Mouse (Mus musculus): ENCODE measurements around the gene Prr5l. TPM values are rescaled to one million over a fixed set of nuclear protein-coding genes. Genes with fewer than 3 reads are reported as not detected.

Prr5l gene
- polyA plus RNA-seq, 1 experiment from 2014 or later, result 5.6 TPM

- Histone ChIP-seq H3K4me2 (no peak overlapping the region), H3K36me3 (no peaks in the 10 kb centered on the region), H3K9me3 (no peaks in the 10 kb centered on the region), H3K4me1 (replicated peaks) (no peaks in the 10 kb centered on the region; the same call in 1 of the 2 replicates), H3K27me3 (no peaks in the 10 kb centered on the region), H3K27ac (replicated peaks) (no peak overlapping the region), H3K4me3 (no peak overlapping the region), H3K9ac (no peak overlapping the region)
- ATAC-seq (ENCODE audit: low read depth), result no peak
- WGBS, result 71% methylated on average over 5 of the region's 5 CpGs
These were observed 54.7 kb downstream of the Prr5l start for GRCm38 (mm10) chr2:101828057-101828643.

- ATAC-seq (ENCODE audit: low read depth), result no peak
- Histone ChIP-seq H3K9me3 (no peaks in the 10 kb centered on the region), H3K27me3 (no peaks in the 10 kb centered on the region), H3K9ac (no peak overlapping the region), H3K4me3 (no peak overlapping the region), H3K36me3 (no peaks in the 10 kb centered on the region), H3K27ac (replicated peaks) (no peak overlapping the region), H3K4me2 (no peak overlapping the region), H3K4me1 (replicated peaks) (no peaks in the 10 kb centered on the region; the same call in 1 of the 2 replicates)
- 46% methylated on average over 5 of the region's 5 CpGs for WGBS
These were observed 55.2 kb downstream of the Prr5l start for GRCm38 (mm10) chr2:101827626-101828025.

- WGBS, result 87% methylated on average over 3 of the region's 3 CpGs
- H3K9ac ChIP-seq, result no peak overlapping the region
- H3K27ac ChIP-seq (replicated peaks), result no peak overlapping the region
- H3K36me3 ChIP-seq, result no peaks in the 10 kb centered on the region
- H3K9me3 ChIP-seq, result no peaks in the 10 kb centered on the region
- no peak for ATAC-seq (ENCODE audit: low read depth)
- H3K4me3 ChIP-seq, result no peak overlapping the region
- no peaks in the 10 kb centered on the region for H3K27me3 ChIP-seq
- no peaks in the 10 kb centered on the region; the same call in 1 of the 2 replicates for H3K4me1 ChIP-seq (replicated peaks)
- no peak overlapping the region for H3K4me2 ChIP-seq
These were observed 55.8 kb downstream of the Prr5l start for GRCm38 (mm10) chr2:101826950-101827600.

- Histone ChIP-seq H3K9me3 (no peaks in the 10 kb centered on the region), H3K27ac (replicated peaks) (no peak overlapping the region), H3K27me3 (no peaks in the 10 kb centered on the region), H3K4me2 (no peak overlapping the region), H3K4me1 (replicated peaks) (no peaks in the 10 kb centered on the region; the same call in 1 of the 2 replicates), H3K36me3 (no peaks in the 10 kb centered on the region), H3K9ac (no peak overlapping the region), H3K4me3 (no peak overlapping the region)
- WGBS, result 90% methylated on average over 2 of the region's 2 CpGs
- no peak for ATAC-seq (ENCODE audit: low read depth)
These were observed 56.6 kb downstream of the Prr5l start for GRCm38 (mm10) chr2:101826186-101826707.

GRCm38 (mm10) chr2:101825226-101826120 lies 57.4 kb downstream of the Prr5l start:
- no peak for ATAC-seq (ENCODE audit: low read depth)
- WGBS, result 80% methylated on average over 9 of the region's 9 CpGs
- Histone ChIP-seq H3K9me3 (no peaks in the 10 kb centered on the region), H3K4me1 (replicated peaks) (no peaks in the 10 kb centered on the region; the same call in 1 of the 2 replicates), H3K27me3 (no peaks in the 10 kb centered on the region), H3K36me3 (no peaks in the 10 kb centered on the region), H3K4me2 (no peak overlapping the region), H3K27ac (replicated peaks) (no peak overlapping the region), H3K4me3 (no peak overlapping the region), H3K9ac (no peak overlapping the region)

- no peak overlapping the region for H3K27ac ChIP-seq (replicated peaks)
- no peak overlapping the region for H3K9ac ChIP-seq
- H3K4me2 ChIP-seq, result no peak overlapping the region
- no peaks in the 10 kb centered on the region for H3K27me3 ChIP-seq
- 54% methylated on average over 3 of the region's 4 CpGs for WGBS
- no peaks in the 10 kb centered on the region for H3K36me3 ChIP-seq
- H3K4me3 ChIP-seq, result no peak overlapping the region
- ATAC-seq (ENCODE audit: low read depth), result no peak
- H3K9me3 ChIP-seq, result no peaks in the 10 kb centered on the region
- no peaks in the 10 kb centered on the region for H3K4me1 ChIP-seq (replicated peaks)
These were observed 59.0 kb downstream of the Prr5l start for GRCm38 (mm10) chr2:101823821-101824220.

GRCm38 (mm10) chr2:101822785-101823184 lies 60.0 kb downstream of the Prr5l start:
- no peak for ATAC-seq (ENCODE audit: low read depth)
- no peaks in the 10 kb centered on the region for H3K9me3 ChIP-seq
- 75% methylated on average over 13 of the region's 13 CpGs for WGBS

GRCm38 (mm10) chr2:101820816-101821215 lies 62.0 kb downstream of the Prr5l start:
- H3K27me3 ChIP-seq, result no peaks in the 10 kb centered on the region
- no peak for ATAC-seq (ENCODE audit: low read depth)
- H3K9ac ChIP-seq, result no peak overlapping the region
- no peak overlapping the region for H3K4me2 ChIP-seq
- no peaks in the 10 kb centered on the region for H3K4me1 ChIP-seq (replicated peaks)
- H3K36me3 ChIP-seq, result no peaks in the 10 kb centered on the region
- H3K27ac ChIP-seq (replicated peaks), result no peak overlapping the region
- H3K9me3 ChIP-seq, result no peaks in the 10 kb centered on the region
- H3K4me3 ChIP-seq, result no peak overlapping the region
- 58% methylated on average over 1 of the region's 1 CpGs for WGBS

More at GRCm38 (mm10) chr2:101822785-101823184, 60.0 kb downstream of the Prr5l start:
- H3K4me1 ChIP-seq (replicated peaks), result no peaks in the 10 kb centered on the region
- no peak overlapping the region for H3K4me2 ChIP-seq
- H3K4me3 ChIP-seq, result no peak overlapping the region
- no peak overlapping the region for H3K9ac ChIP-seq
- no peaks in the 10 kb centered on the region for H3K36me3 ChIP-seq
- no peak overlapping the region for H3K27ac ChIP-seq (replicated peaks)
- H3K27me3 ChIP-seq, result no peaks in the 10 kb centered on the region

GRCm38 (mm10) chr2:101818986-101819764 lies 63.7 kb downstream of the Prr5l start:
- Histone ChIP-seq H3K9ac (no peak overlapping the region), H3K36me3 (no peaks in the 10 kb centered on the region), H3K27ac (replicated peaks) (no peak overlapping the region), H3K4me3 (no peak overlapping the region), H3K9me3 (no peaks in the 10 kb centered on the region), H3K27me3 (no peaks in the 10 kb centered on the region), H3K4me2 (no peak overlapping the region), H3K4me1 (replicated peaks) (no peaks in the 10 kb centered on the region)
- WGBS, result 80% methylated on average over 7 of the region's 7 CpGs
- no peak for ATAC-seq (ENCODE audit: low read depth)

- Histone ChIP-seq H3K4me2 (no peak overlapping the region), H3K27ac (replicated peaks) (no peak overlapping the region), H3K27me3 (no peaks in the 10 kb centered on the region), H3K4me1 (replicated peaks) (no peaks in the 10 kb centered on the region), H3K9ac (no peak overlapping the region), H3K9me3 (no peaks in the 10 kb centered on the region), H3K4me3 (no peak overlapping the region), H3K36me3 (no peaks in the 10 kb centered on the region)
- no peak for ATAC-seq (ENCODE audit: low read depth)
- 87% methylated on average over 3 of the region's 3 CpGs for WGBS
These were observed 66.0 kb downstream of the Prr5l start for GRCm38 (mm10) chr2:101816646-101817308.

- Histone ChIP-seq H3K27me3 (no peaks in the 10 kb centered on the region), H3K4me2 (no peak overlapping the region), H3K9me3 (no peaks in the 10 kb centered on the region), H3K4me3 (no peak overlapping the region), H3K27ac (replicated peaks) (no peak overlapping the region), H3K9ac (no peak overlapping the region), H3K36me3 (no peaks in the 10 kb centered on the region), H3K4me1 (replicated peaks) (0 out of 2 replicates have a peak, but pooled peaks cover 3% of the 10 kb centered on the region)
- WGBS, result 34% methylated on average over 5 of the region's 5 CpGs
- no peak for ATAC-seq (ENCODE audit: low read depth)
These were observed 67.4 kb downstream of the Prr5l start for GRCm38 (mm10) chr2:101815250-101815934.
